Mouse (Mus musculus) G1E (cell line): ENCODE measurements around the gene Nelfb.

Source experiments
- CTCF ChIP-seq: IDR thresholded peaks from 2 replicates; pipeline ENCODE4 v1.5.1; 2012; ENCODE audit warnings: low read depth, low read length, inconsistent platforms, mixed read lengths
- GATA1 ChIP-seq: IDR thresholded peaks from 2 replicates; pipeline ENCODE4 v1.6.1; 2012; ENCODE audit warnings: borderline replicate concordance, low read length, inconsistent platforms, mixed read lengths
- TAL1 ChIP-seq: conservative IDR thresholded peaks from 2 replicates; pipeline ENCODE4 v1.6.1; 2012; ENCODE audit warnings: low read depth, low read length, inconsistent platforms, mixed read lengths

GRCm38 (mm10) chr2:25242101-25242506, 30.8 kb upstream of the Nelfb start, which contains the start of the genes Rnf208 and Cysrt1:
- no peak for TF ChIP-seq CTCF
- no peak for TF ChIP-seq GATA1
- no peak for TF ChIP-seq TAL1
